Mouse (Mus musculus): ENCODE measurements at regions not wholly inside any gene's neighbourhood (a gene's known extent, or its start where the extent isn't known, plus 50 kb on each side); places are given as distances from the start of the nearest gene placed in this dataset.

DNA sequence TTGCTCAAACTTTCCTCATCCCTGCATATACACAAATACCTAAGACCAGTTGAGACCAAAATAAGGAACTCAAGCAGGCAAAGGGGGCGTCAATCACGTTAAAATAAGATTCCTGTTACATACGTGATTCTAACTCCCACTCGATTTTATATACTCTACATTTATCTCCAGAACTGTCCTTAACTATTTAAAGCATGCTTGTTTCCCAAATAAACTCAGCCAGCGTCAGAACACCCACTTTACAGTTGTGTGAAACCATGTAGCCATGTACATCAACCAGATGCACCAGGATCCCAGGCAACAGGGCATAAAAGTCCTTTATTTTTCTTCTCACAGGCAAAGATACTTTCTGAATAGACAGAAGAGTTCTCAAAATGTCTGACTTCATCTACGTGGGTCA lies 61.5 kb downstream of the Ccna1 start:
- intact Hi-C loops (cut with DNase I): loop anchor here (5.0 kb wide), 2 partner anchors 69 to 76 kb away; partner anchors contain the start of gene Sertm1
- DNase-seq (ENCODE audit: extremely low spot score in 1 of 2, low spot score in 2 of 2): no peak
- no peak for TF ChIP-seq CTCF (IDR thresholded peaks at IDR 0.05)

DNA sequence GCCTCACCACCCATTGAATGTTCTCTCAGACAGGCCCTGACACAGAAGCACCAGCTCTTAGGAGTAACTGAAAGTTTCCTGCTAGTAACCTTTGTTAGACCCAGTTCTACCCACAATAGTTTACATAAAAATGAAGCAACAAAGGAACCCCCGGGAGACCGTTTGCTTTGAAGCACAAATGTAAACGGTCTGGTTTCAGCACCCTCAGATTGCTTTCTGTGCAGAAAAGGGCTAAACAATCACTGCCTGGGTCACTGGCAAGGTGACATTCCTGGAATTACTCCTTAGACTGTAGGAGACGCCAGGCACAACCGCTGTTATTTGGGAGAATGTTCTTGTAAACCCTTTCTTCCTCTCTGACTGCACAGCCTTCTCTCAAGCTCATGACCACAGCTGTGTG lies 65.2 kb downstream of the Ccna1 start:
- intact Hi-C loops (cut with DNase I): loop anchor here (5.0 kb wide), 2 partner anchors 72 to 73 kb away; partner anchors contain the start of gene Sertm1
- no peak overlapping the region for H3K27ac ChIP-seq

More for the DNA sequence above, 61.5 kb downstream of the Ccna1 start:
- Histone ChIP-seq H3K4me3 (no peak overlapping the region), H3K27ac (peak overlapping the region; percentile 62; the same call in 1 of the 2 replicates)

GRCm38 (mm10) chr3:54989358-54989757 lies 65.9 kb downstream of the Ccna1 start:
- Histone ChIP-seq H3K27ac (no peak overlapping the region), H3K4me3 (no peak overlapping the region)
- intact Hi-C loops (cut with DNase I): no loop called here
- DNase-seq (ENCODE audit: extremely low spot score in 1 of 2, low spot score in 2 of 2): peak; percentile 28 to 35
- no peak for TF ChIP-seq CTCF (IDR thresholded peaks at IDR 0.05)

More for the DNA sequence above, 65.2 kb downstream of the Ccna1 start:
- no peak for TF ChIP-seq CTCF (IDR thresholded peaks at IDR 0.05)
- no peak overlapping the region for H3K4me3 ChIP-seq
- no peak for DNase-seq (ENCODE audit: extremely low spot score in 1 of 2, low spot score in 2 of 2)

GRCm38 (mm10) chr3:54981488-54981887 lies 65.8 kb upstream of the Sertm1 start:
- no peak for DNase-seq (ENCODE audit: extremely low spot score in 1 of 2, low spot score in 2 of 2)
- H3K4me3 ChIP-seq: no peak overlapping the region
- H3K27ac ChIP-seq: no peak overlapping the region
- intact Hi-C loops (cut with DNase I): no loop called here
- no peak for TF ChIP-seq CTCF (IDR thresholded peaks at IDR 0.05)

DNA sequence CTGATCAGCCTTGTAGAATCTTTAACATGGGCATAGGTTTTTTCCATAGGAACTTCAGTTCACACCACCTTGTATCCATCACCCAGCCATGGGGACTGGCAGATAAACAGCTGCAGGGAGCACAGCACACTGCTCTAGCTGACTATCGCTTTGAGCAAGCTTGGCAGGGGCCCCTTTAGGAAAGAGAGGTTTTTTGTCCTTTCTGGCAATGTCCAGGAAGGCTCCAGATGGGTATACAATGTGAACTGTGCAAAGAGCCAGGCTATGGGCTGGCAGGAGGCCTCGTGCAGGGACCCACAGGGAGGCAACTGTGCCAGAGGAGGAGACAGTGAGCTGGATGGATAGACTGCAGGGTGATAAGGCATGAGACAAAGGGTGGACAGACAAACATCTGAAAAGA lies 64.6 kb upstream of the Sertm1 start:
- intact Hi-C loops (cut with DNase I): no loop called here
- Histone ChIP-seq H3K4me3 (no peak overlapping the region), H3K27ac (no peak overlapping the region)
- no peak for DNase-seq (ENCODE audit: extremely low spot score in 1 of 2, low spot score in 2 of 2)
- TF ChIP-seq CTCF (IDR thresholded peaks at IDR 0.05): no peak

DNA sequence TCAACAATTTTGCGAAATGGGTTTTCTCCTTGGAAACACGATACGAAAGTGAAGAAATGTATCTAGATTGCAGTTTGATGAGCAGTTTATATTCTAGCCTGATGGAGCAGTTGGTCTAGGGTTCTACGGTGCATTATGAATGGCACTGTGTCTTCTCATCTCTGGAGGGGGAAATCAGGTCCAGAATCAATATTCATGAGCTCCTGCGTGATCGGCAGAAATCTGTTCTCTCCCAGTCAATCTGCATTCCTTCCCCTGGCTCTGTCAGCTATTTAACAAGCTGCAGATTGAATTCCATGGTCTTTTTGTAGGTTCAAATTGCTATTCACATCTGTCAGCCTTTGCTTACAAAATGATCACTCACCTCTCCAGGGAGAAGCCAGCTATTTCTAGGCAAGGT lies 49.8 kb upstream of the Sertm1 start:
- no peak for DNase-seq (ENCODE audit: extremely low spot score in 1 of 2, low spot score in 2 of 2)
- Histone ChIP-seq H3K27ac (no peak overlapping the region), H3K4me3 (no peak overlapping the region)
- no peak for TF ChIP-seq CTCF (IDR thresholded peaks at IDR 0.05)
- intact Hi-C loops (cut with DNase I): no loop called here

All from left cerebral cortex, adult 2 months (tissue).